Mouse (Mus musculus): ENCODE measurements around the gene Aqp2.

DNA sequence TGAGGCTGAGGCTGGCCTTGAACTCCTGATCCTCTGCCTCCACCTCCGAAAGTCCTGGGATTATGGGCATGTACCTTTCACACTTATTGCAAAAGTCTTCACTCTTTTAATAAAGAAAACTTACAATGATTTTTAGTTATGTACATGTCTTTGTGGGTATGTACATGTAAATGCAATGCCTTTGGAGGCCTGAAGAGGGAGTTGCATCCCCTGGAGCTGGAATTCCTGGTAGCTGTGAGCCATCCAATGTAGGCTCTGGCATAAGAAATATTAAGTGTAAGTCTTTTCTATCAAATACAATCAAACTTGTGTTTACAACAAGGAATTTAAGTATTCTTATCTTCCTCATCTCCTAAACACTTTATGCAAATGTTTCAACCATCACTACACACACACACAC lies 19.9 kb upstream of the Aqp2 start:
- TF ChIP-seq TCF12 (IDR thresholded peaks at IDR 0.05; ENCODE audit: low read depth, low read length): no peak
- TF ChIP-seq ELF1 (IDR thresholded peaks at IDR 0.05; ENCODE audit: low read depth, low read length): no peak
- no peak for TF ChIP-seq EP300 (IDR thresholded peaks at IDR 0.05; ENCODE audit: low read depth in 1 of 2, low read length in 2 of 2)
- no peak for TF ChIP-seq ZC3H11A (IDR thresholded peaks at IDR 0.05; ENCODE audit: low read depth, low read length)
- TF ChIP-seq ZNF384 (IDR thresholded peaks at IDR 0.05; ENCODE audit: low read depth, low read length): no peak
- peak; percentile 15 to 66 (median 39); a peak in 4 of 6 replicates for TF ChIP-seq CTCF (IDR thresholded peaks at IDR 0.05 in 2 of 3, conservative IDR thresholded peaks at IDR 0.05 in 1 of 3; ENCODE audit: control insufficient read depth in 1 of 3, insufficient read depth in 1 of 3, low read depth in 2 of 3, low read length in 3 of 3, poor library complexity in 1 of 3, severe bottlenecking in 1 of 3)
- TF ChIP-seq MAFK (IDR thresholded peaks at IDR 0.05; ENCODE audit: borderline replicate concordance, low read depth, low read length): no peak
- TF ChIP-seq USF1 (IDR thresholded peaks at IDR 0.05; ENCODE audit: low read depth, low read length): no peak
